Mouse (Mus musculus) CH12.LX (cell line): Measurements from ENCODE around the gene 4933424G06Rik. TPM values are rescaled to one million over a fixed set of nuclear protein-coding genes. Genes with fewer than 3 reads are reported as not detected.

Experiments
- DNase-seq: peaks from one replicate; pipeline ENCODE4 v3.0.0-alpha.2; 2013; ENCODE audit errors: extremely low read depth
- H3K27ac ChIP-seq: 2 replicates; pipeline ENCODE4 v1.5.1; 2012; ENCODE audit warnings: low read depth, mild to moderate bottlenecking, control low read depth, moderate library complexity; ENCODE audit not compliant: insufficient read depth
- H3K27me3 ChIP-seq: replicated peaks from 2 replicates; pipeline ENCODE3; 2012; ENCODE audit warnings: inconsistent platforms
- H3K36me3 ChIP-seq, 2 experiments: replicated peaks in 1 of 2; 2 replicates each; pipeline versions ENCODE3 to v1.6.1; 2012; ENCODE audit warnings: inconsistent platforms in 1 of 2, low read length in 1 of 2, mild to moderate bottlenecking in 1 of 2, mixed read lengths in 1 of 2, moderate library complexity in 1 of 2; ENCODE audit not compliant: control insufficient read depth in 1 of 2, insufficient read depth in 1 of 2
- H3K4me1 ChIP-seq, 2 experiments: 2 replicates each; pipeline ENCODE4 v1.6.1; 2012; ENCODE audit warnings: inconsistent platforms in 1 of 2, moderate library complexity in 1 of 2; ENCODE audit not compliant: insufficient read depth in 2 of 2, control insufficient read depth in 1 of 2
- H3K4me2 ChIP-seq: 2 replicates; pipeline ENCODE4 v1.6.1; 2012; ENCODE audit warnings: low read depth, mild to moderate bottlenecking, control low read depth; ENCODE audit not compliant: poor library complexity, insufficient read depth, severe bottlenecking
- H3K4me3 ChIP-seq, 3 experiments: fragments of 150-350 bp in 1 of 3; sonication (generic) in 1 of 3; replicated peaks in 1 of 3; 2 replicates each; pipeline versions ENCODE3 to v1.5.1; 2011 to 2012; ENCODE audit warnings: low read depth in 2 of 3, low read length in 2 of 3, mild to moderate bottlenecking in 2 of 3, moderate library complexity in 2 of 3, control low read depth in 1 of 3, improper control_type of control experiment in 1 of 3, inconsistent platforms in 1 of 3, mixed read lengths in 1 of 3; ENCODE audit not compliant: poor library complexity in 1 of 3
- H3K79me2 ChIP-seq: replicated peaks from 2 replicates; pipeline ENCODE4 v1.6.1; 2012; ENCODE audit warnings: mild to moderate bottlenecking, moderate library complexity; ENCODE audit not compliant: control insufficient read depth, poor library complexity, insufficient read depth, severe bottlenecking; ENCODE audit errors: extremely low read depth
- H3K9ac ChIP-seq: 2 replicates; pipeline ENCODE4 v1.6.1; 2012; ENCODE audit warnings: low read depth, mild to moderate bottlenecking, control low read depth, moderate library complexity; ENCODE audit not compliant: insufficient read depth
- H3K9me3 ChIP-seq: replicated peaks from 2 replicates; pipeline ENCODE3; 2012; ENCODE audit warnings: low read length, inconsistent platforms, mixed read lengths
- CHD1 ChIP-seq: IDR thresholded peaks from 2 replicates; pipeline ENCODE4 v1.6.1; 2012; ENCODE audit warnings: low read depth, low read length, improper control_type of control experiment, inconsistent platforms
- CHD2 ChIP-seq: IDR thresholded peaks from 2 replicates; pipeline ENCODE4 v1.6.1; 2011; ENCODE audit warnings: low read length, improper control_type of control experiment
- CTCF ChIP-seq, 2 experiments: IDR thresholded peaks in 1 of 2; conservative IDR thresholded peaks in 1 of 2; 2 replicates each; pipeline ENCODE4 v1.5.1; 2011 to 2012; ENCODE audit warnings: low read depth in 2 of 2, low read length in 2 of 2, improper control_type of control experiment in 1 of 2, inconsistent platforms in 1 of 2, mild to moderate bottlenecking in 1 of 2, moderate library complexity in 1 of 2
- ELF1 ChIP-seq: IDR thresholded peaks from 2 replicates; pipeline ENCODE4 v1.6.1; 2014; ENCODE audit warnings: low read depth, mild to moderate bottlenecking, inconsistent platforms, low read length, improper control_type of control experiment
- GABPA ChIP-seq: IDR thresholded peaks from 2 replicates; pipeline ENCODE4 v1.6.1; 2012; ENCODE audit warnings: low read depth, low read length, improper control_type of control experiment, inconsistent platforms; ENCODE audit not compliant: insufficient replicate concordance
- HCFC1 ChIP-seq: IDR thresholded peaks from 2 replicates; pipeline ENCODE4 v1.6.1; 2012; ENCODE audit warnings: low read depth, mild to moderate bottlenecking, inconsistent platforms, low read length, improper control_type of control experiment
- IRF4 ChIP-seq: IDR thresholded peaks from 2 replicates; pipeline ENCODE4 v1.6.1; 2014; ENCODE audit warnings: low read depth, mild to moderate bottlenecking, inconsistent platforms, low read length, improper control_type of control experiment
- JUN ChIP-seq: IDR thresholded peaks from 2 replicates; pipeline ENCODE4 v1.6.1; 2011; ENCODE audit warnings: low read depth, mild to moderate bottlenecking, low read length, improper control_type of control experiment, moderate library complexity; ENCODE audit not compliant: insufficient read depth
- JUND ChIP-seq: conservative IDR thresholded peaks from 2 replicates; pipeline ENCODE4 v1.6.1; 2011; ENCODE audit warnings: low read depth, low read length, improper control_type of control experiment
- KAT2A ChIP-seq: IDR thresholded peaks from 2 replicates; pipeline ENCODE4 v1.6.1; 2012; ENCODE audit warnings: low read length, improper control_type of control experiment, inconsistent platforms; ENCODE audit not compliant: insufficient replicate concordance
- MAX ChIP-seq: IDR thresholded peaks from 2 replicates; pipeline ENCODE4 v1.6.1; 2011; ENCODE audit warnings: low read length, improper control_type of control experiment
- MAZ ChIP-seq: IDR thresholded peaks from 2 replicates; pipeline ENCODE4 v1.6.1; 2012; ENCODE audit warnings: low read depth, mild to moderate bottlenecking, inconsistent platforms, low read length, improper control_type of control experiment, moderate library complexity
- MEF2A ChIP-seq: IDR thresholded peaks from 2 replicates; pipeline ENCODE4 v1.6.1; 2014; ENCODE audit warnings: low read depth, mild to moderate bottlenecking, inconsistent platforms, low read length, improper control_type of control experiment, borderline replicate concordance
- MXI1 ChIP-seq: IDR thresholded peaks from 2 replicates; pipeline ENCODE4 v1.6.1; 2011; ENCODE audit warnings: mild to moderate bottlenecking, low read depth, low read length, improper control_type of control experiment
- MYC ChIP-seq: IDR thresholded peaks from 2 replicates; pipeline ENCODE4 v1.6.1; 2011; ENCODE audit warnings: low read depth, mild to moderate bottlenecking, improper control_type of control experiment, low read length
- NELFE ChIP-seq: IDR thresholded peaks from 2 replicates; pipeline ENCODE4 v1.6.1; 2011; ENCODE audit warnings: low read depth, low read length, improper control_type of control experiment
- POLR2AphosphoS2 ChIP-seq: IDR thresholded peaks from 2 replicates; pipeline ENCODE4 v1.6.1; 2011; ENCODE audit warnings: low read depth, low read length, improper control_type of control experiment
- RCOR1 ChIP-seq: conservative IDR thresholded peaks from 2 replicates; pipeline ENCODE4 v1.6.1; 2012; ENCODE audit warnings: low read depth, mild to moderate bottlenecking, inconsistent platforms, low read length, improper control_type of control experiment
- TCF12 ChIP-seq: IDR thresholded peaks from 2 replicates; pipeline ENCODE4 v1.6.1; 2014; ENCODE audit warnings: low read depth, mild to moderate bottlenecking, inconsistent platforms, low read length, improper control_type of control experiment
- USF2 ChIP-seq: conservative IDR thresholded peaks from 2 replicates; pipeline ENCODE4 v1.6.1; 2011; ENCODE audit warnings: low read depth, low read length, improper control_type of control experiment
- ZC3H11A ChIP-seq: IDR thresholded peaks from 2 replicates; pipeline ENCODE4 v1.6.1; 2012; ENCODE audit warnings: low read depth, mild to moderate bottlenecking, inconsistent platforms, low read length, improper control_type of control experiment
- ZKSCAN1 ChIP-seq: IDR thresholded peaks from 2 replicates; pipeline ENCODE4 v1.6.1; 2012; ENCODE audit warnings: low read depth, inconsistent platforms, low read length, improper control_type of control experiment, borderline replicate concordance
- ZNF384 ChIP-seq: IDR thresholded peaks from 2 replicates; pipeline ENCODE4 v1.6.1; 2012; ENCODE audit warnings: low read depth, low read length, improper control_type of control experiment, inconsistent platforms
- dilution Hi-C: fragments of 300-500 bp; cut with MboI; formaldehyde crosslinking; loops from 2 replicates; pipeline ENCODE4 v1.14.3; 2020; ENCODE audit warnings: low sequenced_read_pairs; ENCODE audit not compliant: extremely low pct_unique_long_range_greater_than_20kb, extremely low pct_ligation_motif_present
- in situ Hi-C: fragments of 300-500 bp; cut with MboI; formaldehyde crosslinking; loops from 3 replicates; pipeline ENCODE4 v1.14.3; 2019; ENCODE audit warnings: low sequenced_read_pairs, low pct_ligation_motif_present, low pct_unique_long_range_greater_than_20kb, mixed read lengths
- polyA plus RNA-seq: library from polyadenylated mRNA; unstranded; fragments of >175 nt; gene quantifications from 2 replicates; pipeline ENCODE4 v1.2.1, GENCODE M21; 2012; ENCODE audit warnings: low read depth; ENCODE audit not compliant: insufficient read length
- total RNA-seq, 2 experiments: library from RNA; depleted of rRNA; stranded (reverse); fragments of 300-350 nt in 1 of 2; fragments of >200 nt in 1 of 2; gene quantifications; 2 replicates each; pipeline ENCODE4 v1.2.3; 2012 to 2014

The 4933424G06Rik gene
- total and polyA plus RNA-seq, 3 experiments: not detected

- Histone ChIP-seq H3K27me3 (no peaks in the 10 kb centered on the region), H3K4me1 (no peaks in the 10 kb centered on the region), H3K27ac (no peak overlapping the region), H3K4me2 (no peak overlapping the region), H3K9me3 (no peaks in the 10 kb centered on the region), H3K4me3 (no peak overlapping the region), H3K36me3 (peaks cover 61 to 89% of the 10 kb centered on the region in 2 experiments), H3K9ac (no peak overlapping the region), H3K79me2 (no peaks in the 10 kb centered on the region)
- dilution Hi-C loops (no loop called here), in situ Hi-C loops (no loop called here)
- DNase-seq: no peak
- TF ChIP-seq ZNF384 (no peak), POLR2AphosphoS2 (no peak), KAT2A (no peak), ZKSCAN1 (no peak), TCF12 (no peak), MAZ (no peak), CHD1 (no peak), MXI1 (no peak)
Measured at GRCm38 (mm10) chr1:36806181-36806905, 96.4 kb downstream of the 4933424G06Rik start.

- Histone ChIP-seq H3K27ac (no peak overlapping the region), H3K79me2 (no peaks in the 10 kb centered on the region), H3K9ac (no peak overlapping the region), H3K4me2 (no peak overlapping the region), H3K27me3 (no peaks in the 10 kb centered on the region)
- no peak for TF ChIP-seq GABPA
- TF ChIP-seq CHD2: no peak
- TF ChIP-seq ZNF384: no peak
- no peak for TF ChIP-seq MAX
- TF ChIP-seq TCF12: no peak
- TF ChIP-seq JUN: no peak
- TF ChIP-seq KAT2A: no peak
- no peak for TF ChIP-seq ZKSCAN1
- no peak for TF ChIP-seq JUND
- TF ChIP-seq HCFC1: no peak
- no peak for TF ChIP-seq NELFE
- no peak for TF ChIP-seq ZC3H11A
- TF ChIP-seq MAZ: no peak
- no peak for TF ChIP-seq MEF2A
- no peak for TF ChIP-seq ELF1
- no peak for TF ChIP-seq USF2
- TF ChIP-seq CTCF (conservative IDR thresholded peaks at IDR 0.05 in 1 of 2, IDR thresholded peaks at IDR 0.05 in 1 of 2; ENCODE audit: low read depth in 2 of 2, low read length in 2 of 2): no peak
- TF ChIP-seq MYC: no peak
- TF ChIP-seq RCOR1: no peak
- TF ChIP-seq IRF4: no peak
- TF ChIP-seq, all 38 proteins: peak for 0
- H3K4me3 ChIP-seq: no peak overlapping the region
- DNase-seq: no peak
- H3K36me3 ChIP-seq: peaks cover 64 to 89% of the 10 kb centered on the region in 2 experiments
- dilution Hi-C loops: no loop called here
- no peaks in the 10 kb centered on the region for H3K4me1 ChIP-seq
- H3K9me3 ChIP-seq: no peaks in the 10 kb centered on the region
- in situ Hi-C loops: no loop called here
Measured at GRCm38 (mm10) chr1:36807086-36807485, 97.1 kb downstream of the 4933424G06Rik start.
